ENCODE assay signal across 9 mouse cellular contexts in genomic region chr15:92598380-92599295, GRCm38 (mm10).
A peak's percentile ranks its signal among the peaks of the same experiment; 100 is the strongest.
DNase-seq lines count a peak whose midpoint lies in the region; ATAC-seq and TF ChIP-seq lines count a peak whose summit lies in the region.
"Had no signal": no experiment of that assay in that cellular context is flagged by ENCODE, and none has a peak within 500 bp of the region (broad histone marks: within the 10 kb centered on the region; RNA-seq: fewer than 3 reads in every experiment).

No protein-coding gene starts in this region.

- H3K9me3 ChIP-seq in forebrain, embryonic 12.5 days: 0 out of 2 replicates have a peak, but pooled peaks cover 2% of the 10 kb centered on the region
- no peaks in the 10 kb centered on the region for H3K9me3 ChIP-seq in kidney, embryonic 14.5 days (ENCODE audit: control insufficient read depth, low read length)
- no peaks in the 10 kb centered on the region for H3K9me3 ChIP-seq in neural tube, embryonic 15.5 days (replicated peaks)

- H3K36me3 ChIP-seq in forebrain, embryonic 12.5 days (replicated peaks): no peaks in the 10 kb centered on the region
- no peaks in the 10 kb centered on the region for H3K36me3 ChIP-seq in kidney, embryonic 14.5 days (ENCODE audit: control insufficient read depth, insufficient read depth, low read length)
- H3K36me3 ChIP-seq in neural tube, embryonic 15.5 days: peaks cover 2% of the 10 kb centered on the region; the same call in 1 of the 2 replicates

- peak; percentile 45; the same call in 1 of the 2 replicates for TF ChIP-seq CTCF in brain, embryonic 14.5 days (IDR thresholded peaks at IDR 0.05; ENCODE audit: borderline replicate concordance, extremely low read depth, insufficient read depth, insufficient read length)

- DNase-seq in kidney, adult 18-20 months: peak; percentile 15
- no peak for DNase-seq in kidney, adult 11 months
- DNase-seq in brain, embryonic 14.5 days (ENCODE audit: low read depth): peak; percentile 92
- no peak for DNase-seq in thymus, postnatal 36 days

- peak overlapping the region; percentile 55 for H3K4me2 ChIP-seq in forebrain, embryonic 12.5 days
- H3K4me2 ChIP-seq in kidney, embryonic 14.5 days (replicated peaks; ENCODE audit: low read depth, low read length): peak overlapping the region; percentile 50
- H3K4me2 ChIP-seq in neural tube, embryonic 15.5 days: peak overlapping the region; percentile 61

- H3K27ac ChIP-seq in forebrain, embryonic 12.5 days: peak overlapping the region; percentile 61; the same call in 1 of the 2 replicates
- H3K27ac ChIP-seq in kidney, embryonic 14.5 days (ENCODE audit: low read depth, low read length): no peak overlapping the region
- peak overlapping the region; percentile 80 for H3K27ac ChIP-seq in neural tube, embryonic 15.5 days (replicated peaks)

- H3K4me3 ChIP-seq in forebrain, embryonic 12.5 days (replicated peaks): peak overlapping the region; percentile 31
- peak overlapping the region; percentile 27 for H3K4me3 ChIP-seq in kidney, embryonic 14.5 days (ENCODE audit: low read length)
- peak overlapping the region; percentile 38 for H3K4me3 ChIP-seq in neural tube, embryonic 15.5 days (replicated peaks)

- under 1% methylated on average over 18 of the region's 18 CpGs for WGBS in forebrain, embryonic 12.5 days
- 1% methylated on average over 18 of the region's 18 CpGs for WGBS in kidney, embryonic 14.5 days
- under 1% methylated on average over 18 of the region's 18 CpGs for WGBS in neural tube, embryonic 15.5 days

- H3K27me3 ChIP-seq in forebrain, embryonic 12.5 days: peaks cover 14% of the 10 kb centered on the region
- no peaks in the 10 kb centered on the region for H3K27me3 ChIP-seq in kidney, embryonic 14.5 days (ENCODE audit: control insufficient read depth, insufficient read depth, low read length)
- no peaks in the 10 kb centered on the region for H3K27me3 ChIP-seq in neural tube, embryonic 15.5 days (replicated peaks)

- peaks cover 32% of the 10 kb centered on the region for H3K4me1 ChIP-seq in forebrain, embryonic 12.5 days
- H3K4me1 ChIP-seq in kidney, embryonic 14.5 days (ENCODE audit: control insufficient read depth, insufficient read depth, low read length): 0 out of 2 replicates have a peak, but pooled peaks cover 11% of the 10 kb centered on the region
- H3K4me1 ChIP-seq in neural tube, embryonic 15.5 days: peaks cover 28% of the 10 kb centered on the region

- H3K9ac ChIP-seq in forebrain, embryonic 12.5 days: peak overlapping the region; percentile 29; the same call in 1 of the 2 replicates
- peak overlapping the region; percentile 18; the same call in 1 of the 2 replicates for H3K9ac ChIP-seq in kidney, embryonic 14.5 days (ENCODE audit: low read depth, low read length)
- H3K9ac ChIP-seq in neural tube, embryonic 15.5 days (replicated peaks): peak overlapping the region; percentile 53

- no peak for TF ChIP-seq POLR2A in brain, embryonic 14.5 days (IDR thresholded peaks at IDR 0.05; ENCODE audit: borderline replicate concordance, extremely low read depth, insufficient read depth, insufficient read length, poor library complexity, severe bottlenecking)

- peak; percentile 71 for ATAC-seq in forebrain, embryonic 12.5 days (ENCODE audit: low FRiP score)
- ATAC-seq in kidney, embryonic 14.5 days (ENCODE audit: low FRiP score, low TSS enrichment): peak; percentile 48; the same call in 1 of the 2 replicates
- ATAC-seq in neural tube, embryonic 15.5 days (ENCODE audit: low FRiP score): peak; percentile 67
- ATAC-seq in cerebellum, adult (ENCODE audit: insufficient number of reproducible peaks, low FRiP score, low TSS enrichment): no peak
- ATAC-seq: Patski had no signal

Comparison
In these comparisons a context has a peak if more than half of its experiments do, and no peak if none do; other contexts are left out.
1. DNase-seq: peak in kidney, adult 18-20 months (single experiment) and brain, embryonic 14.5 days (single experiment); none in kidney, adult 11 months (single experiment) and thymus, postnatal 36 days (0 of 2).
2. Peak in every context shown above with its lines, with median percentiles within 50 percentile points of each other: H3K4me2 ChIP-seq, H3K4me3 ChIP-seq and H3K9ac ChIP-seq.